Mouse (Mus musculus): ENCODE data around the gene Paqr4.

Gene Paqr4

DNA sequence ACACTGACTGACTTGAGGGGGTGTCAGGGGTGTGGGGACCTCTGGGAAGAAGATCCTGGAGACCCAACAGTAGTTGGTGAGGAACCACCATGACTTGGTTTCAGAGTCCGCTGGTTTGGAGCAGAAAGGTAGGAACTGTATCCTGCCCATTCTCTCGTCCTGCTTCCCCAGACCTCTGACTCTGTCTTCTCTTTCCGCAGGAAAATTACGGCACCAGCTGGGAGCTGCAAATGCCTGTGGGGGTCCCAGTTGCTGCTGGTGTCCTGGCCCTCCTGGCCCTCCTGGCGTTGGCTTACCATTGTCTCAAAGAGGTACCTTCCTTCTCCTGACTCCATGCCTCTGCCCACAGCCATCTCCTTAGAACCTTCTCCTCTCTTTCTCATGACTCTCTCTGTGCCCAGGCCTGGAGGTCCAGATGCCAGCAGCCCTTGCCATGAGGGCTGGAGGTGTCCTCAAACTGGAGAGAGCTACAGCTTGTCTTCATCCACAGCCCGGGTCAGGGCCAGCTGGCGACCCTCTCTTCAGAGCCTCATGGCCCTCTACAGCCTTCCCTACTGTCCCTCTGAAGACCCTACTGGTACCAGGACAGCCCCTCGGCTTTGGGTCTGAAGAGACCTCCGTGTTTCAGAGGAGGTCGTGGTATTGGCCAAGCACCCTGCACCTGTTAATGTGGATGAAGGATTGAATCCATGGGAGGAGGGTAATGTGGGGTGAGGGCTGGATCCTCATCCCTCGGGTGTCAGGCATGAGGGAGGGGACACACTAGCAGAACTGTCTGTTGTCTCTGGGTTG, 8.9 kb upstream of the Paqr4 start:
- no peak for DNase-seq (ENCODE audit: low read depth, low spot score)

DNA sequence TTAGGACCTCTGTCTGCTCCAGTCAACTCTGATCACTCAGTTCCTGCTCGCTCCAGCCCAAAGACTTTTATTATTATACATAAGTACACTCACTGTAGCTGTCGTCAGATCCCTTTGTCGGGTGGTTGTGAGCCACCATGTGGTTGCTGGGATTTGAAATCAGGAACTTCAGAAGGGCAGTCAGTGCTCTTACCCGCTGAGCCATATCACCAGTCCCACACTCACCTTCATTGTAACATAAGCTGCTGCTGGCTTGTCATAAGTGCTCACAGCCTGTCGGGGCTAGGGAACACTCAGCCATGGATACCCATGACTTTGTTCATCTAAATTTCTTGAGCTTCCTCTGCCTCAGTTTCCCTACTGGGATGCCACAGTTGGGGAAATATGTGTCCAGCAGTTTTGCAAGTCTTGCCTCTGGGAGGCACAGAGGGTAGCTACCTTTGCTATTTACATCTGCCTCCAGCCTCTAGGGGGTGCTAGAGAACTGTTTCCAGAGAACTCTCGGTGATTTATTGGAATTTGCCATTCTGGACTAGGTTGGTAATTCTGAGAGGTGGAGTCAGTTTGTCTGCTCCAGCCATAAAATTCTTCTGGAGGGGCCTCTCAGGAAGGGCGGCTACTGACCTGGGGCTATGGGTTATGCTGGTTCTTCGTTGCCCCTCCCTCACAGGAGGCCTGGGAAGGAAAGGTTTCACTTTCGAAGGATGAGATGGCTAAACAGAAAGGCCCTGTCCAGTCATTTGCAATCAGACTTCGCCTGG, 8.1 kb upstream of the Paqr4 start:
- peak; percentile 45 for DNase-seq (ENCODE audit: low read depth, low spot score)

DNA sequence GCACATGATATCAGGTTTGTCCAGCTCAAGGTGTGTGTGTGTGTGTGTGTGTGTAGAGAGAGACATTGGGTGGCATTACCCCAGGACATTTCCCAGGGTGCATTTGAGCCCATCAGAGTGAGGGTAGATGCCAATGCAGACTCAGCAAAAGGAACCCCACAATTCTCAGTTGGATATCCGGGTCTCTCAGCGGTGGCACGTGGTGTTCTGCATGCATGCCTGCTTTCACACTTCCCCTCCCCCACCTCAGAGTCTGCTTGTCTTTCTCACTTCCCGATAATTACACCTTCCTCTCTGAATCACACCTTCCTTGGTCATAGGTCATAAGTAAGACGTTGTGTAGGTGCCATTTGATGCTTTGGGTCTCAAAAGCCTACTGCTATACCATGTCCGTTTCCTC, 7.4 kb upstream of the Paqr4 start:
- DNase-seq (ENCODE audit: low read depth, low spot score) = no peak

DNA sequence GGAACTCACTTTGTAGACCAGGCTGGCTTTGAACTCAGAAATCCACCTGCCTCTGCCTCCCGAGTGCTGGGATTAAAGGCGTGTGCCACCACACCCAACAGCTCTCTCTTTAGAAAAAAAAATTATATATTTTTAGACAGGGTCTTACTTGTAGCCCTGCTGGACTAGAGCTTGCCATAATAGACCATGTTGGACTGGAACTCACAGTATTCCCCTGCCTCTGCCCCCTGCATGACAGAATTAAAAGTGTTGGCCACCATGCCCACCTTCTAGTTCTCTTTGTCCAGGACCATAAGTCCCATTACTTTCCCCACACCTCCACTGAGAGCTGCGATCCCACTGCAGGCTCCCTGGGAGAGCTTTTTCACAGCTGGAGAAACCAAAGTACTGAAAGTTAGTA, 6.8 kb upstream of the Paqr4 start:
- DNase-seq (ENCODE audit: low read depth, low spot score) = no peak

DNA sequence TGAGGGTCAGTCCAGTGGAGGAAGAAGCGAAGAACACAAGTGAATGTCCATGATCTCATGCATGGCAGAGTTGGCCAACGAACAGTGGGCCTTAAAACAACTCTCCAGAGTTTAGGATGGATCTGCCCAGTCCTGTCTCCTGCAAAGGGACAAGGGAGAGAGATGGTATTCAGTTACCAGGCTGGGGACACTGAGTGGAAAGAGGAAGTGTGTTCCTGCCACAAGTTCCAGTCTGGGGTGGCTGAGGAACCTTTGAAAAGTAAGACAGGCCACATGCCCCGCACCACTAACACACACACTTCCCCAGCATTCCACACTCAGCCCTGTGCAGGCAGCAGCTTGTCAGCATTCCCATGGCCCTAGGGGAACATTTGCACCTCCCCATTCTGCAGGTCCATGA, 6.1 kb upstream of the Paqr4 start:
- DNase-seq (ENCODE audit: low read depth, low spot score) = no peak

DNA sequence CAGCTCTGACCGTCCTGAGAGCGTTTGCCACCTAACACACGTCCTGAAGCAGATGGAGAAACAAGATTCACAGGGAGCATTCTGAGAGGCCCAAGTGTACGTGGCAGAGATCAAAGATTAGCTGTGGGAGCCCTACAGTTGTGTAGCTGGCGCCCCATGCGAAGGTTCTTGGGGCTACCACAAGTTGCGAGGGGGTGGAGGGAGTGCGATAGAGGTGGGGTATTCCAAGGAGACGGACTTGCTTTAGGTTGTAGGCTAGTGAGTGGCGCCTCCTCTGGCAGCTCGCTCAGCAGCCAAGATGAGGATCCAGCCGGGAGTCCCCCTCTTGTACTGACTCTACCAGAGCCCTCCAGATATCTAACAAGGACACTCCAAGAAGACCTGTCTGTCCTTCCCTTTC, 5.6 kb upstream of the Paqr4 start:
- DNase-seq (ENCODE audit: low read depth, low spot score) = no peak

GRCm38 (mm10) chr17:23745301-23746251, 4.9 kb upstream of the Paqr4 start, which contains the start of gene Kremen2:
Kremen2 (minus strand) TSS chr17:23745833.
- no peak for DNase-seq (ENCODE audit: low read depth, low spot score)

GRCm38 (mm10) chr17:23744651-23745050, 4.0 kb upstream of the Paqr4 start:
- no peak for DNase-seq (ENCODE audit: low read depth, low spot score)

DNA sequence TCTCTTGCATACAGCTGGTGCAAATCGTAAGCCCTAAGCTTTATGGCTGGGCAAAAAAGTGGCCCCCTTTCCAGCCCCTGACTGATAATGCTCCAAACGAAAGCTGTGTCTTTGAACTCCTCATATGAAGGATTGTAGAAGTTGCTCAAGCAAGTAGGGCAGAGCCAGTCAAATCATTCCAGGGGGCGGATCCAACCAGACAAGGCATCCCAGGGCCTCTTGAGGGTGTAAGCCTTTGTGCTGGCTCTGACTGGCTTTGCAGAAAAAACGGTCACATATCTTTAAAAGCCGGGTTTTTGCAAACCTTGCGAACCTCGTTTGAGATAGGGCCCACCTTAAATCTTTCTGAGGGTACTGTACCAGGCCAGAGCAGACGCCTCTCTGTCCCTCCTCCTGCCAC, 3.4 kb upstream of the Paqr4 start:
- no peak for DNase-seq (ENCODE audit: low read depth, low spot score)

DNA sequence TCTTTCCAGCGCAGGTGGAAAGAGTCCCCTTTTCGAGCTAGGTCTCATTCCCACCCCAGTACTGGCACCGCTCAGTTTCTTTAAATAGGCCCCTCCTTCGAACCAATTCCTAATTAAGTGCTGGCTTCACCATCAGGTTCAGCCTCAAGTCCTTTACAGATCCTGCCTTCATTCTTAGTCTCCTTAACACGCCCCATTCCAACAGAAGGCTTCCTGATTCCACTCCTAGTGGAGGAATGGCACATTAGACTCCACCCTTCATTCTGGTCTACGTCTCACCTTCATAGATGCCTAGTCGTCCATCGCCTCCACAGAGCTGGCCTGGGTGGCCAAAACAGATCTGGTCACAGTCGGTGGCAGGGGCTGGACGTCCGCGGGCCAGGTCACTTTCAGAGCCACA, 2.3 kb upstream of the Paqr4 start:
- no peak for DNase-seq (ENCODE audit: low read depth, low spot score)

GRCm38 (mm10) chr17:23742210-23742793, 1.6 kb upstream of the Paqr4 start:
- DNase-seq (ENCODE audit: low read depth, low spot score) = no peak

- DNase-seq (ENCODE audit: low read depth, low spot score) = no peak
These were observed 917 bp upstream of the Paqr4 start for GRCm38 (mm10) chr17:23741359-23742209.

DNA sequence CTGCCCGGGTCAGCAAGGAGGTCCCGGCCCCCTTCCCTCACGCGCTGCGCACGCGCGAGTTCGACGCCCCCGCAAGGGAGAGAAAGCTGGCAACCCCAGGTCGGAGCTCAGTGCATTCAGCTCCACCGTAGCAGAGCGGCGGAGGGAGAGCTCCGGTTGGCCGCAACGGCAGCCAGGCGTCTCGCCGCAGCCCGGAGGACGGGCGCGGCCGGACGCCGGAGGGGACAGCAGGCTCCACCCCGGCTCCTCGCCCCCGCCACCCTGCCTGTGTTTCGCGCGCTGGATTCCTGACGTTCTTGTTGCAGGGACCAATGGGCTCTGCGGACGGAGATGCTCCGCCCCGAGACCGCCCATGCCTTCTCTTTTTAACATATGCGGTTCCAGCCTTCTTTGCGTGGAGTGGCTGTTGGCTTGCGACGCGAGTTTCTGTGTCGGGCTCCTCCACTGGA, 507 bp downstream of the Paqr4 start:
- DNase-seq (ENCODE audit: low read depth, low spot score) = peak; percentile 90

DNA sequence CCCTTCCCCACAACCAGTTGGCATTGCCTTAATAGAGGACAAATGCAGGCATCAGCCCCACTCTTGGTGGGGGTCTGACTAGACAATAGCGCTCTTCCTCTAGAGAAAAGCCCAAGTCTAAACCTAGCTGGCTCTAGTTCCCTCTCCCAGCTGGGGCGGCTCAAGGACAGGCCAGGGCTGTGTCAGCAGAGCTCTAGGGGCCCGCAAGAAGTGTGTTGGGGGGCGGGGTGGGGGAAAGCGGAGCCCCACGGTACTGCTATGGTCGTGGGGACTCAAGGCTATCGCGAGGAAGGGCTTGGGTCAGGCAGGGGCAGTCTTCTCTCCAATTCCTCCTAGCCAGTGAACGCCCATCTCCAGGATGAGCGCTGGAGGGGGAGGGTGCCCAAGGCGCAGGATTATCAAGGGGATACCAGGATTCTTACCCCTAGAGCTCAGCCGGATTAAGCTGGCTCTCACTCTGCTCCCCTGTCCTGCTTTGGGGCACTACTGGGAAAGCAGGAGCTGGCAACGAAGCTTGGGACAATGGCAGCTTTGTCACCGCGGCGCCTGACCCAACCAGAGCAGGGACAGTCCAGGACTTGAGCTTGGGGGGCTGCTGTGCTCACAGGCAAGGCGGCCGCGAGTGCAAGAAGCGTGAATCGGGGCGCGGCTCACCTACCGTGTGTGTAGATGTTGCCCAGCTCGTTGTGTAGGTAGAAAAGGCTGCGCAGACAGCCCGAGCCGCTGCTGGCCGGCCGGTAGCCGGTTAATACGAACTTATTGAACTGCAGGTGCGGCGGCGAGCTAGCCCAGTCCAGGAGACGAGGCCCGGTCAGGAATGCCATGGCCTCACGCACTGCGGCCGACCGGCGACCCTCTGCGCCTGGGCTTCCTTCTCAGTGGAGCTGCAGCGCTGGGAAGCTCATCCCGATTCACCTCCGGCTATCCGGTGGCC, 1.2 kb downstream of the Paqr4 start:
- no peak for DNase-seq (ENCODE audit: low read depth, low spot score)

- DNase-seq (ENCODE audit: low read depth, low spot score) = no peak
These were observed 1.8 kb downstream of the Paqr4 start for GRCm38 (mm10) chr17:23738836-23739201.

DNA sequence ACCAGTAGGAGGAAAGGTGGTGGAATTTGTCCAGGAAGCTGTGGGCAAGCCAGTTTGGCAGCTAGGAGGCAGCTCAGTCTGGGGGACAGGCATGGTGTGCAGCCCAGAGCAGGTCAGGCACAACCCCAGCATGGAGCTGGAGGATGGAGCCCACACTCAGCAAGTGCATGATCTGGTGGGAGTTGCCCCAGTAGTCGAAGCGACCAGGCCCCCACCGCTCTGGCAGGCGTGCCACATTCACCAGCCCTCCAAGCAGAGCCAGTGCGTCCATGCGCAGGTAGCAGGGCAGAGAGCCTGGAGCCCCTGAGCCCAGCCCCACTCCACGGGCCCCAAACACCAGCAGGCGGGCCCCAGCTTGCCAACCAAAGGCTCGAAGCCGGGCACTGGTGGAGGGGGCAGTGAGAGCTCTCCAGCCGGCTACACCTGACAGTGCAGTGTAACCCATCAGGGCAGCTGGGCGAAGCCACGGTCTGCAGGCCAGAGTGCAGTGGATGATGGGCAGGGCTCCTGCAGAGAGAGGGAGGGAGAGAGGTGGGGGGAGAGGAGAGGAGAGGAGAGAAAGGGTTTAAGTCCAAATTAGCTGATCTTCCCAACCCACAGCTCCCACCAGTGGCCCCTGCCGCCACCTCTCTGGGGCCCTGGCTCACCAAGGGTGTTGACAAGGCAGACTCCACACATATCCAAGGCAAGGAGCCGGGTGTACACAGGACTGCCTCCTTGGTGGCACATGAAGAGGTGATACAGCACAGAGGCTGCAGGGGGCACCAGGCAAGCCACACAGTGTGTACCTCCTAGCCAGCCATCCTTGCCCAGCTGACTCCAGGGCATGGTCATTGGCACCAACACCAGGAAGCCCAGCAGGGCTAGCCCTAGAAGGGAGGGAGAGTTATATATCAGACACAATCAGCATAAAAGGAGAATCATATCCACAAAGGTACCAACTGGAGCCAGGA, 2.9 kb downstream of the Paqr4 start:
- no peak for DNase-seq (ENCODE audit: low read depth, low spot score)

DNA sequence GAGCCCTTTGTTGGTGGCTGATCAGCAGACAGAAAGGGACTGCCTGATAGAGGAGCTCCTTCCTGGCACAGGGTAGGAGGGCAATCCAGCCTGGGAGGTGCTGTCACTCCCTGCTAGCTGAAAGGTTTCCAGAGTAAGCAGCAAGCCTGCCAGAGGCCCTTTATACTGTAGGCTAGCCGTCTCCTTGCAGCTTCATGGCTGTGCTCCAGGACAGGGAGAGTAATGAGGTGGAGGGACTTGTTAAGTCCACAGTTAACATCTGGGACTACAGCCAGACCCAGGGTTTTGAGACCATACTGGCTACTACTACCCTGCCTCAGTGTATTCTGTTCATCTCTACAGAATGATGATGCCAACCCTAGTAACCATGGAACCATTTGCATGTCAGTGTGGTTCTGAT, 6.3 kb downstream of the Paqr4 start:
- no peak for DNase-seq (ENCODE audit: low read depth, low spot score)

DNA sequence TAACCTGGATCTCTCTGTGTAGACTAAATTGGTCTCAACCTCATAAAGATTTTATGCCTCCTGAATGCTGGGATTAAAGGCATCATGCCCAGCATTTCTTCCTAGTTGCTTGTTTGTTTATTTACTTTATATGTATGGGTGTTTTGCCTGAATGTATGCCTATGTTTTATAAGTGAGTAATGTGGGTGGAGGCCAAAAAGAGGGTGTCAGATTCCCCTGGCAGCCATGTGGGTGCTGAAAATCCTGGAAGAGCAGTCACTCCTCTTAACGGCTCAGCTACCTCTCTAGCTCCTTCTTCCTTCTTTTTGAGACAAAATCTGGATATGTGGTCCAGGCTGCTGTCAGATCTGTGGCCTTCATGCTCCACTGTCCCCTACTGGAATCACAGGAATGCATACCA, 10.2 kb downstream of the Paqr4 start:
- DNase-seq (ENCODE audit: low read depth, low spot score) = no peak
